Mouse (Mus musculus) cerebellum, adult 2 months (tissue): ENCODE data around the gene Trmt1.

Experiments
- CTCF ChIP-seq: fragments of 200-500 bp; IDR thresholded peaks from 2 replicates; pipeline ENCODE4 v1.5.1; 2011; ENCODE audit warnings: low read depth, mild to moderate bottlenecking, control low read depth, low read length, moderate library complexity, borderline replicate concordance; ENCODE audit not compliant: insufficient read depth
- POLR2A ChIP-seq: fragments of 200-500 bp; IDR thresholded peaks from 2 replicates; pipeline ENCODE4 v1.6.1; 2011; ENCODE audit warnings: low read length, control low read depth, borderline replicate concordance; ENCODE audit not compliant: insufficient read depth

DNA sequence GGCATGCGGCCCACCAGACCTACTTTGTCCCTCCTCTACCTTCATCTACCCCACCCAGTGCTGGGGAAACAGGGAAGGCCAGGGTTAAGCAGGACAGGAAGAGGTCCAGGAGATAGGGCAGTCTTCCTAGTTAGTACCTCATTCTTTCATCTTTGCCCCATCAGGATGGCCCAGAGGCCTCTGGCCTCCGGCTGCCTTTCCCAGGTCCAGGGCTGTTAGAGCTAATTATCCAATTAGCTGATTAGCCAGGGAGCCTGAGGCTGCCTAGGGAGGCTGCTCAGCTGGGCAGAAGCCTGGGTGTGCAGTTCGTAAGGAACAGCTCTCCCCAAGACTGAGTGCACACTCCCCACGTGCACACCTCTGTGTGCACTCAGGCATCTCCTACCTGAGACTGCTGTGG lies 27.3 kb downstream of the Trmt1 start:
- TF ChIP-seq POLR2A (no peak), CTCF (no peak)
